Mouse (Mus musculus) G1E (cell line): ENCODE measurements around the gene Grin1.
A peak's percentile ranks its signal among the peaks of the same experiment; 100 is the strongest.

Experiments
- CTCF ChIP-seq: IDR thresholded peaks from 2 replicates; pipeline ENCODE4 v1.5.1; 2012; ENCODE audit warnings: low read depth, low read length, inconsistent platforms, mixed read lengths
- POLR2AphosphoS5 ChIP-seq: IDR thresholded peaks from 2 replicates; pipeline ENCODE4 v1.6.1; 2012; ENCODE audit warnings: low read depth, low read length, inconsistent platforms; ENCODE audit not compliant: insufficient replicate concordance

- TF ChIP-seq CTCF (0 out of 2 replicates have a peak, but pooled peaks have one; percentile 27), POLR2AphosphoS5 (no peak)
Observed at GRCm38 (mm10) chr2:25328440-25328839, 9.5 kb upstream of the Grin1 start.
